Mouse (Mus musculus): ENCODE results near the gene Ipcef1. TPM values are rescaled to one million over a fixed set of nuclear protein-coding genes. Genes with fewer than 3 reads are reported as not detected.
A peak's percentile ranks its signal among the peaks of the same experiment; 100 is the strongest.

The Ipcef1 gene
- polyA plus RNA-seq (2012; rRNA removed), result 0.30 and 0.52 TPM in 2 replicates

- WGBS, result 9% methylated on average over 12 of the region's 12 CpGs
- peak; percentile 13 for DNase-seq (ENCODE audit: low read depth, low spot score)
Observed at GRCm38 (mm10) chr10:7052315-7053017, at the start of gene Ipcef1. Ipcef1 (minus strand) TSS chr10:7052478.

GRCm38 (mm10) chr10:7077971-7078370 lies 25.7 kb upstream of the Ipcef1 start:
- no peak for DNase-seq (ENCODE audit: low read depth, low spot score)
- WGBS, result 85% methylated on average over 1 of the region's 1 CpGs

GRCm38 (mm10) chr10:7077389-7077808 lies 25.1 kb upstream of the Ipcef1 start:
- DNase-seq (ENCODE audit: low read depth, low spot score), result no peak
- WGBS, result 79% methylated on average over 7 of the region's 7 CpGs

- whole genome bisulfite sequencing, result 67% methylated on average over 8 of the region's 8 CpGs
Observed at GRCm38 (mm10) chr10:7076662-7077211, 24.5 kb upstream of the Ipcef1 start.

GRCm38 (mm10) chr10:7076201-7076600 lies 23.9 kb upstream of the Ipcef1 start:
- WGBS, result 11% methylated on average over 8 of the region's 8 CpGs
- DNase-seq (ENCODE audit: low read depth, low spot score), result peak; percentile 36

More at GRCm38 (mm10) chr10:7076662-7077211, 24.5 kb upstream of the Ipcef1 start:
- DNase-seq (ENCODE audit: low read depth, low spot score), result no peak

- no peak for DNase-seq (ENCODE audit: low read depth, low spot score)
- WGBS, result 83% methylated on average over 2 of the region's 2 CpGs
Observed at GRCm38 (mm10) chr10:7075661-7076060, 23.4 kb upstream of the Ipcef1 start.

GRCm38 (mm10) chr10:7074231-7074630 lies 22.0 kb upstream of the Ipcef1 start:
- 82% methylated on average over 2 of the region's 2 CpGs for WGBS
- no peak for DNase-seq (ENCODE audit: low read depth, low spot score)

- no peak for DNase-seq (ENCODE audit: low read depth, low spot score)
- WGBS, result 78% methylated on average over 5 of the region's 5 CpGs
Observed at GRCm38 (mm10) chr10:7070924-7071323, 18.6 kb upstream of the Ipcef1 start.

- DNase-seq (ENCODE audit: low read depth, low spot score), result no peak
- WGBS, result 56% methylated on average over 8 of the region's 8 CpGs
Observed at GRCm38 (mm10) chr10:7070100-7070835, 18.0 kb upstream of the Ipcef1 start.

GRCm38 (mm10) chr10:7069090-7069489 lies 16.8 kb upstream of the Ipcef1 start:
- 80% methylated on average over 2 of the region's 2 CpGs for WGBS
- DNase-seq (ENCODE audit: low read depth, low spot score), result no peak

GRCm38 (mm10) chr10:7068608-7069007 lies 16.3 kb upstream of the Ipcef1 start:
- DNase-seq (ENCODE audit: low read depth, low spot score), result no peak
- 65% methylated on average over 12 of the region's 12 CpGs for WGBS

GRCm38 (mm10) chr10:7063752-7064457 lies 11.6 kb upstream of the Ipcef1 start:
- DNase-seq (ENCODE audit: low read depth, low spot score), result no peak

GRCm38 (mm10) chr10:7062993-7063392 lies 10.7 kb upstream of the Ipcef1 start:
- WGBS, result 73% methylated on average over 7 of the region's 7 CpGs
- no peak for DNase-seq (ENCODE audit: low read depth, low spot score)

More at GRCm38 (mm10) chr10:7063752-7064457, 11.6 kb upstream of the Ipcef1 start:
- 83% methylated on average over 9 of the region's 9 CpGs for WGBS

- WGBS, result 49% methylated on average over 5 of the region's 5 CpGs
- DNase-seq (ENCODE audit: low read depth, low spot score), result no peak
Observed at GRCm38 (mm10) chr10:7060326-7060725, 8.0 kb upstream of the Ipcef1 start.

GRCm38 (mm10) chr10:7057546-7057945 lies 5.3 kb upstream of the Ipcef1 start:
- no peak for DNase-seq (ENCODE audit: low read depth, low spot score)
- 61% methylated on average over 1 of the region's 1 CpGs for WGBS

GRCm38 (mm10) chr10:7054560-7055205 lies 2.4 kb upstream of the Ipcef1 start:
- 80% methylated on average over 6 of the region's 6 CpGs for WGBS
- DNase-seq (ENCODE audit: low read depth, low spot score), result no peak

GRCm38 (mm10) chr10:7049901-7050300 lies 2.4 kb downstream of the Ipcef1 start:
- WGBS, result 71% methylated on average over 3 of the region's 3 CpGs

GRCm38 (mm10) chr10:7047919-7048291 lies 4.4 kb downstream of the Ipcef1 start:
- WGBS, result 56% methylated on average over 2 of the region's 2 CpGs
- DNase-seq (ENCODE audit: low read depth, low spot score), result no peak

More at GRCm38 (mm10) chr10:7049901-7050300, 2.4 kb downstream of the Ipcef1 start:
- DNase-seq (ENCODE audit: low read depth, low spot score), result no peak

- 33% methylated on average over 10 of the region's 10 CpGs for WGBS
- no peak for DNase-seq (ENCODE audit: low read depth, low spot score)
Observed at GRCm38 (mm10) chr10:7047288-7047918, 4.9 kb downstream of the Ipcef1 start.
